15 mouse cellular contexts compared by ENCODE assay signal in the genomic region with DNA sequence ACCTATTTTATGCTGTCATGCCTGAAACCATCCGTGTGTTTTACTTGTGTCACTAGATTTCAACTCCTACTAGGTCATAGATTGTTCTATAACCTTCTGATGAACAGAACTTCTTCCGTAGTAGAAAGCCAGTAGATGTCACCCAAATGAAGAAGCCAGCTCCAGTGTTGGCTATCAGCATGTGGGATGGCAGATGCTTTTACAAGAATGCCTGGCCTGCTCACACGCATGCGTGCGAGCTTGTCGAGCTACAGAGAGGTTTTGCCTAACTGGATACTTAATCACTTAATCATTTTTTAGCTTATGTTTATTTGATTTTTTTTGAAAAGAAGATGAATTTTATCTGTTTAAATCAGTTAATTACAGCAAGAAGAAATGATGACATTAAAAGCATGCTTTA.
"Had no signal": no experiment of that assay in that cellular context is flagged by ENCODE, and none has a peak within 500 bp of the region (broad histone marks: within the 10 kb centered on the region; RNA-seq: fewer than 3 reads in every experiment).

No protein-coding gene starts in this region.

- DNase-seq: kidney, adult 18-20 months; kidney, postnatal 10 days; kidney, postnatal 4 days; lung, embryonic 14.5 days; lung, postnatal 10 days; lung, postnatal 4 days; midbrain, embryonic 14.5 days; right cerebral cortex, adult 18-20 months; thymus, adult 18-20 months; thymus, postnatal 14 days had no signal

- ATAC-seq: liver, embryonic 12.5 days had no signal

- H3K4me3 ChIP-seq: limb, embryonic 15.5 days; liver, embryonic 12.5 days; midbrain, embryonic 10.5 days; myocyte; neural tube, embryonic 15.5 days had no signal

- H3K36me3 ChIP-seq: limb, embryonic 15.5 days; liver, embryonic 12.5 days; midbrain, embryonic 10.5 days; neural tube, embryonic 15.5 days had no signal

- H3K4me2 ChIP-seq: limb, embryonic 15.5 days; liver, embryonic 12.5 days; lung, embryonic 14.5 days; neural tube, embryonic 15.5 days had no signal

- H3K4me1 ChIP-seq: limb, embryonic 15.5 days; liver, embryonic 12.5 days; midbrain, embryonic 10.5 days; neural tube, embryonic 15.5 days had no signal

- H3K27ac ChIP-seq: limb, embryonic 15.5 days; liver, embryonic 12.5 days; midbrain, embryonic 10.5 days; neural tube, embryonic 15.5 days had no signal

- H3K27me3 ChIP-seq: limb, embryonic 15.5 days; liver, embryonic 12.5 days; neural tube, embryonic 15.5 days had no signal

- H3K9ac ChIP-seq: limb, embryonic 15.5 days; liver, embryonic 12.5 days; lung, embryonic 14.5 days; neural tube, embryonic 15.5 days had no signal

- H3K9me3 ChIP-seq: limb, embryonic 15.5 days; liver, embryonic 12.5 days; midbrain, embryonic 10.5 days; neural tube, embryonic 15.5 days had no signal
